Mouse (Mus musculus): ENCODE data around the gene Rnf167. TPM values are rescaled to one million over a fixed set of nuclear protein-coding genes. Genes with fewer than 3 reads are reported as not detected.
A peak's percentile ranks its signal among the peaks of the same experiment; 100 is the strongest.

Gene Rnf167
- total and polyA plus RNA-seq, 3 experiments = 23.5 to 31.7 (median 25.5) TPM

- peaks cover 80 to 96% of the 10 kb centered on the region in 2 experiments for H3K36me3 ChIP-seq (replicated peaks in 1 of 2; ENCODE audit: control insufficient read depth in 1 of 2, insufficient read depth in 1 of 2, low read length in 1 of 2)
- TF ChIP-seq BHLHE40 (IDR thresholded peaks at IDR 0.05; ENCODE audit: low read depth, low read length) (no peak), SMC3 (IDR thresholded peaks at IDR 0.05; ENCODE audit: low read depth, low read length) (peak; percentile 99), POLR2AphosphoS2 (IDR thresholded peaks at IDR 0.05; ENCODE audit: low read depth, low read length) (no peak), NRF1 (IDR thresholded peaks at IDR 0.05; ENCODE audit: low read depth, low read length) (no peak), POLR2A (IDR thresholded peaks at IDR 0.05; ENCODE audit: low read depth, low read length) (no peak), CTCF (conservative IDR thresholded peaks at IDR 0.05 in 1 of 2, IDR thresholded peaks at IDR 0.05 in 1 of 2; ENCODE audit: low read depth in 2 of 2, low read length in 2 of 2) (peak; percentile 97 to 99), ZC3H11A (IDR thresholded peaks at IDR 0.05; ENCODE audit: low read depth, low read length) (peak; percentile 95), JUND (conservative IDR thresholded peaks at IDR 0.05; ENCODE audit: low read depth, low read length) (no peak; the same call in 1 of the 2 replicates), UBTF (IDR thresholded peaks at IDR 0.05; ENCODE audit: low read depth, low read length) (no peak), TCF12 (IDR thresholded peaks at IDR 0.05; ENCODE audit: low read depth, low read length) (no peak), NELFE (IDR thresholded peaks at IDR 0.05; ENCODE audit: low read depth, low read length) (peak; percentile 66; the same call in 1 of the 2 replicates), RAD21 (IDR thresholded peaks at IDR 0.05; ENCODE audit: low read depth, low read length) (no peak; the same call in none of the 2 replicates), USF1 (IDR thresholded peaks at IDR 0.05; ENCODE audit: low read depth, low read length) (no peak), ELF1 (IDR thresholded peaks at IDR 0.05; ENCODE audit: low read depth, low read length) (no peak), JUN (IDR thresholded peaks at IDR 0.05; ENCODE audit: insufficient read depth, low read depth, low read length) (no peak), MAX (IDR thresholded peaks at IDR 0.05; ENCODE audit: low read length) (0 out of 2 replicates have a peak, but pooled peaks have one; percentile 12), IRF4 (IDR thresholded peaks at IDR 0.05; ENCODE audit: low read depth, low read length) (peak; percentile 63), ZMIZ1 (IDR thresholded peaks at IDR 0.05; ENCODE audit: low read depth, low read length) (no peak), TBP (conservative IDR thresholded peaks at IDR 0.05; ENCODE audit: low read depth, low read length) (no peak), EP300 (IDR thresholded peaks at IDR 0.05; ENCODE audit: low read length) (no peak), CHD1 (IDR thresholded peaks at IDR 0.05; ENCODE audit: low read depth, low read length) (no peak), ZNF384 (IDR thresholded peaks at IDR 0.05; ENCODE audit: low read depth, low read length) (peak; percentile 45; the same call in 1 of the 2 replicates), MXI1 (IDR thresholded peaks at IDR 0.05; ENCODE audit: low read depth, low read length) (no peak), MEF2A (IDR thresholded peaks at IDR 0.05; ENCODE audit: borderline replicate concordance, low read depth, low read length) (peak; percentile 29; the same call in 1 of the 2 replicates), HCFC1 (IDR thresholded peaks at IDR 0.05; ENCODE audit: low read depth, low read length) (no peak), KAT2A (IDR thresholded peaks at IDR 0.05; ENCODE audit: insufficient replicate concordance, low read length) (no peak), MYC (IDR thresholded peaks at IDR 0.05; ENCODE audit: low read depth, low read length) (peak; percentile 76)
Measured at GRCm38 (mm10) chr11:70605024-70605566, 41.9 kb upstream of the Rnf167 start.

More at GRCm38 (mm10) chr11:70605024-70605566, 41.9 kb upstream of the Rnf167 start:
- no peak overlapping the region for H3K4me2 ChIP-seq (ENCODE audit: insufficient read depth, low read depth, poor library complexity, severe bottlenecking)
- H3K4me1 ChIP-seq (ENCODE audit: control insufficient read depth in 1 of 2, insufficient read depth in 2 of 2) = peaks cover 0 to 18% of the 10 kb centered on the region in 2 experiments; a peak in 3 of 4 replicates
- H3K79me2 ChIP-seq (replicated peaks; ENCODE audit: control insufficient read depth, extremely low read depth, insufficient read depth, poor library complexity, severe bottlenecking) = no peaks in the 10 kb centered on the region
- peak; percentile 84 for DNase-seq (ENCODE audit: extremely low read depth)
- in situ Hi-C loops (cut with MboI; ENCODE audit: low pct_ligation_motif_present, low pct_unique_long_range_greater_than_20kb, low sequenced_read_pairs) = loop anchor here (5.0 to 25.0 kb wide), 2 partner anchors 88 to 368 kb away; partner anchors contain the start of genes 0610010K14Rik, Bcl6b, Gltpd2 and Gm21988
- H3K27me3 ChIP-seq (replicated peaks) = no peaks in the 10 kb centered on the region
- no peak overlapping the region for H3K9ac ChIP-seq (ENCODE audit: insufficient read depth, low read depth)
- no peak overlapping the region for H3K27ac ChIP-seq (ENCODE audit: insufficient read depth, low read depth)
- H3K9me3 ChIP-seq (replicated peaks; ENCODE audit: low read length) = no peaks in the 10 kb centered on the region
- dilution Hi-C loops (cut with MboI; ENCODE audit: extremely low pct_ligation_motif_present, extremely low pct_unique_long_range_greater_than_20kb, low sequenced_read_pairs) = no loop called here
- H3K4me3 ChIP-seq (replicated peaks in 1 of 3; ENCODE audit: low read depth in 2 of 3, low read length in 2 of 3, poor library complexity in 1 of 3) = no peak overlapping the region

All from CH12.LX (cell line).